In genomic region chr9:107605041-107605661, GRCm38 (mm10) we compare ENCODE assay signal across 9 mouse cellular contexts. TPM values are rescaled to one million over a fixed set of nuclear protein-coding genes. Genes with fewer than 3 reads are reported as not detected.
A peak's percentile ranks its signal among the peaks of the same experiment; 100 is the strongest.
DNase-seq lines count a peak whose midpoint lies in the region; ATAC-seq and TF ChIP-seq lines count a peak whose summit lies in the region.
"Had no signal": no experiment of that assay in that cellular context is flagged by ENCODE, and none has a peak within 500 bp of the region (broad histone marks: within the 10 kb centered on the region; RNA-seq: fewer than 3 reads in every experiment).

No protein-coding gene starts in this region.

- H3K27me3 ChIP-seq in heart, embryonic 10.5 days (ENCODE audit: insufficient read depth, poor library complexity, severe bottlenecking), result peaks cover 52% of the 10 kb centered on the region
- peaks cover 28% of the 10 kb centered on the region for H3K27me3 ChIP-seq in embryonic facial prominence, embryonic 10.5 days (replicated peaks; ENCODE audit: low read depth, poor library complexity, severe bottlenecking)
- H3K27me3 ChIP-seq in intestine, postnatal 0 days (replicated peaks; ENCODE audit: control insufficient read depth, insufficient read depth, low read length), result no peaks in the 10 kb centered on the region

- H3K9me3 ChIP-seq in heart, embryonic 10.5 days, result no peaks in the 10 kb centered on the region
- no peaks in the 10 kb centered on the region for H3K9me3 ChIP-seq in embryonic facial prominence, embryonic 10.5 days
- no peaks in the 10 kb centered on the region for H3K9me3 ChIP-seq in intestine, postnatal 0 days (ENCODE audit: control insufficient read depth)

- peak overlapping the region; percentile 45; the same call in 1 of the 2 replicates for H3K9ac ChIP-seq in intestine, postnatal 0 days (ENCODE audit: low read depth, low read length)

- peak overlapping the region; percentile 62 for H3K4me2 ChIP-seq in intestine, postnatal 0 days (replicated peaks; ENCODE audit: low read depth)

- ATAC-seq in intestine, postnatal 0 days, result peak; percentile 64

- no peaks in the 10 kb centered on the region for H3K36me3 ChIP-seq in heart, embryonic 10.5 days
- no peaks in the 10 kb centered on the region for H3K36me3 ChIP-seq in embryonic facial prominence, embryonic 10.5 days (replicated peaks)
- H3K36me3 ChIP-seq in intestine, postnatal 0 days (ENCODE audit: control insufficient read depth, insufficient read depth), result no peaks in the 10 kb centered on the region; the same call in 1 of the 2 replicates

- H3K4me1 ChIP-seq in heart, embryonic 10.5 days, result peaks cover 77% of the 10 kb centered on the region
- peaks cover 84% of the 10 kb centered on the region for H3K4me1 ChIP-seq in embryonic facial prominence, embryonic 10.5 days
- peaks cover 21% of the 10 kb centered on the region for H3K4me1 ChIP-seq in intestine, postnatal 0 days (replicated peaks; ENCODE audit: control insufficient read depth, insufficient read depth, low read length)

- intact Hi-C loops in heart, postnatal 14 days (cut with DNase I), result no loop called here

- no peak for TF ChIP-seq CTCF in intestine, postnatal 0 days (IDR thresholded peaks at IDR 0.05; ENCODE audit: low read depth)

- WGBS in heart, embryonic 10.5 days, result 33% methylated on average over 23 of the region's 23 CpGs
- WGBS in embryonic facial prominence, embryonic 10.5 days, result 33% methylated on average over 23 of the region's 23 CpGs
- 28% methylated on average over 20 of the region's 23 CpGs for WGBS in intestine, postnatal 0 days

- no peak for DNase-seq in heart, embryonic 10.5 days (ENCODE audit: low spot score)
- no peak for DNase-seq in heart, postnatal 14 days
- DNase-seq in embryonic facial prominence, embryonic 10.5 days (ENCODE audit: low spot score), result no peak
- DNase-seq in lung, postnatal 10 days, result peak; percentile 81
- DNase-seq in frontal cortex, postnatal 14 days (ENCODE audit: low spot score in 2 of 2), result no peak
- DNase-seq in right cerebral cortex, postnatal 25 days, result no peak
- DNase-seq in cerebellum, adult 11 months, result no peak

- H3K4me3 ChIP-seq in heart, embryonic 10.5 days, result peak overlapping the region; percentile 37
- H3K4me3 ChIP-seq in embryonic facial prominence, embryonic 10.5 days, result peak overlapping the region; percentile 32
- H3K4me3 ChIP-seq in intestine, postnatal 0 days (ENCODE audit: low read depth, low read length), result peak overlapping the region; percentile 33

- H3K27ac ChIP-seq in heart, embryonic 10.5 days, result peak overlapping the region; percentile 48
- H3K27ac ChIP-seq in embryonic facial prominence, embryonic 10.5 days (replicated peaks), result peak overlapping the region; percentile 60
- H3K27ac ChIP-seq in intestine, postnatal 0 days (ENCODE audit: low read depth, low read length), result peak overlapping the region; percentile 87

RNA-seq across cellular contexts. Expression of gene Sema3b, which starts 3.9 kb away (rescaled TPM):
- 4.9 and 8.2 TPM in 2 replicates for polyA plus RNA-seq in heart, embryonic 10.5 days (2016; fragmentation: Nextera tagmentation; extraction: Ambion mirVana)
- total RNA-seq in heart, postnatal 14 days (2021), result 10 to 100 TPM; 11.3 to 12.1 TPM
- 2.7 TPM in 2 replicates for polyA plus RNA-seq in embryonic facial prominence, embryonic 10.5 days (2016; fragmentation: Nextera tagmentation; extraction: Ambion mirVana)
- 37.1 and 37.3 TPM in 2 replicates for polyA plus RNA-seq in intestine, postnatal 0 days (2015; fragmentation: Nextera tagmentation; extraction: Ambion mirVana)
- total RNA-seq: common myeloid progenitor, adult 5-6 weeks had no signal

RNA-seq across cellular contexts. Expression of gene Ifrd2, which starts 17.7 kb away (rescaled TPM):
- 58.0 and 62.8 TPM in 2 replicates for polyA plus RNA-seq in heart, embryonic 10.5 days (2016; fragmentation: Nextera tagmentation; extraction: Ambion mirVana)
- 10 to 100 TPM; 36.7 to 47.1 TPM for total RNA-seq in heart, postnatal 14 days (2021)
- polyA plus RNA-seq in embryonic facial prominence, embryonic 10.5 days (2016; fragmentation: Nextera tagmentation; extraction: Ambion mirVana), result 59.7 and 72.1 TPM in 2 replicates
- 36.9 and 38.9 TPM in 2 replicates for polyA plus RNA-seq in intestine, postnatal 0 days (2015; fragmentation: Nextera tagmentation; extraction: Ambion mirVana)

RNA-seq across cellular contexts. Expression of gene Hyal3, which starts 24.5 kb away (rescaled TPM):
- 0.36 and 0.70 TPM in 2 replicates for polyA plus RNA-seq in heart, embryonic 10.5 days (2016; fragmentation: Nextera tagmentation; extraction: Ambion mirVana)
- under 1 TPM; 0.31 to 0.49 TPM for total RNA-seq in heart, postnatal 14 days (2021)
- 0.48 and 0.96 TPM in 2 replicates for polyA plus RNA-seq in embryonic facial prominence, embryonic 10.5 days (2016; fragmentation: Nextera tagmentation; extraction: Ambion mirVana)
- polyA plus RNA-seq in intestine, postnatal 0 days (2015; fragmentation: Nextera tagmentation; extraction: Ambion mirVana), result 0.31 and 0.50 TPM in 2 replicates

RNA-seq across cellular contexts. Expression of gene Naa80, which starts 26.5 kb away (rescaled TPM):
- polyA plus RNA-seq in heart, embryonic 10.5 days (2016; fragmentation: Nextera tagmentation; extraction: Ambion mirVana), result 14.8 and 15.3 TPM in 2 replicates
- 10 to 100 TPM; 15.5 to 16.6 TPM for total RNA-seq in heart, postnatal 14 days (2021)
- polyA plus RNA-seq in embryonic facial prominence, embryonic 10.5 days (2016; fragmentation: Nextera tagmentation; extraction: Ambion mirVana), result 18.9 and 20.3 TPM in 2 replicates
- polyA plus RNA-seq in intestine, postnatal 0 days (2015; fragmentation: Nextera tagmentation; extraction: Ambion mirVana), result 20.4 and 21.4 TPM in 2 replicates

RNA-seq across cellular contexts. Expression of gene Hyal1, which starts 28.4 kb away (rescaled TPM):
- 4.9 and 6.8 TPM in 2 replicates for polyA plus RNA-seq in heart, embryonic 10.5 days (2016; fragmentation: Nextera tagmentation; extraction: Ambion mirVana)
- 1 to 10 TPM; 3.9 to 5.2 TPM for total RNA-seq in heart, postnatal 14 days (2021)
- 8.4 and 9.1 TPM in 2 replicates for polyA plus RNA-seq in embryonic facial prominence, embryonic 10.5 days (2016; fragmentation: Nextera tagmentation; extraction: Ambion mirVana)
- 2.4 and 2.8 TPM in 2 replicates for polyA plus RNA-seq in intestine, postnatal 0 days (2015; fragmentation: Nextera tagmentation; extraction: Ambion mirVana)
